Mouse (Mus musculus) lung, postnatal 0 days (tissue): Measurements from ENCODE around the gene Flt4.

ENCODE experiments used
- CTCF ChIP-seq: IDR thresholded peaks from 2 replicates; pipeline ENCODE4 v1.5.1; 2016; ENCODE audit warnings: antibody characterized with exemption, mild to moderate bottlenecking
- EP300 ChIP-seq: IDR thresholded peaks from 2 replicates; pipeline ENCODE4 v1.6.1; 2016; ENCODE audit warnings: antibody characterized with exemption, mild to moderate bottlenecking, control low read depth

GRCm38 (mm10) chr11:49665462-49665861 is 56.4 kb downstream of the Flt4 start:
- no peak for TF ChIP-seq CTCF
- no peak for TF ChIP-seq EP300
